8 mouse cellular contexts compared by ENCODE assay signal in genomic region chr19:47537879-47538278, GRCm38 (mm10). TPM values are rescaled to one million over a fixed set of nuclear protein-coding genes. Genes with fewer than 3 reads are reported as not detected.
DNase-seq lines count a peak whose midpoint lies in the region; ATAC-seq lines count a peak whose summit lies in the region.

No protein-coding gene starts in this region.

- WGBS in stomach, embryonic 15.5 days, result 58% methylated on average over 6 of the region's 6 CpGs

- H3K36me3 ChIP-seq in stomach, embryonic 15.5 days, result peaks cover 3% of the 10 kb centered on the region; the same call in 1 of the 2 replicates

- peak; percentile 24 for DNase-seq in cerebellum, adult 11-12 months
- no peak for DNase-seq in cerebellum, postnatal 4 days (ENCODE audit: low spot score in 2 of 2)
- peak; percentile 23 for DNase-seq in heart, postnatal 25 days (ENCODE audit: low spot score)
- DNase-seq in lung, adult 18-20 months, result peak; percentile 45 to 68
- no peak for DNase-seq in layer of hippocampus, postnatal 14 days (ENCODE audit: low spot score in 2 of 2)

- peaks cover 22% of the 10 kb centered on the region for H3K4me1 ChIP-seq in stomach, embryonic 15.5 days

- H3K9me3 ChIP-seq in stomach, embryonic 15.5 days, result no peaks in the 10 kb centered on the region

- peak overlapping the region; percentile 56; the same call in 1 of the 2 replicates for H3K4me3 ChIP-seq in stomach, embryonic 15.5 days (replicated peaks)

- intact Hi-C loops in heart, postnatal 25 days (cut with DNase I), result loop anchor here (1.0 to 10.0 kb wide), 2 partner anchors 41 to 197 kb away; partner anchors contain the start of genes Sfr1 and Slk

- no peaks in the 10 kb centered on the region for H3K27me3 ChIP-seq in stomach, embryonic 15.5 days (replicated peaks)

- H3K27ac ChIP-seq in stomach, embryonic 15.5 days, result peak overlapping the region; percentile 91

- H3K9ac ChIP-seq in stomach, embryonic 15.5 days, result no peak overlapping the region

- H3K4me2 ChIP-seq in stomach, embryonic 15.5 days, result peak overlapping the region; percentile 62

- peak; percentile 5; the same call in 1 of the 2 replicates for ATAC-seq in erythroid progenitor cell, adult 5-6 weeks (replicated peaks; ENCODE audit: low FRiP score, poor library complexity, severe bottlenecking)
- ATAC-seq in stomach, embryonic 15.5 days (ENCODE audit: insufficient read depth, low FRiP score, low read depth), result no peak
- no peak for ATAC-seq in activated CD4-positive, CD25-positive, alpha-beta regulatory T cell, adult 4 months

RNA-seq across cellular contexts. Expression of gene Stn1, which starts 0.6 kb away (rescaled TPM):
- 6.3 and 25.6 TPM in 2 replicates for total RNA-seq in erythroid progenitor cell, adult 5-6 weeks (2015; ENCODE audit: low replicate concordance)
- total RNA-seq in erythroid progenitor cell, adult 5-6 weeks (2017; ENCODE audit: low replicate concordance), result 5.9 and 14.1 TPM in 2 replicates
- 10 to 100 TPM; 17.8 to 18.9 TPM for total RNA-seq in heart, postnatal 25 days (2021)
- 52.7 and 55.8 TPM in 2 replicates for polyA plus RNA-seq in stomach, embryonic 15.5 days (2015; fragmentation: Nextera tagmentation; extraction: Ambion mirVana)
- polyA plus RNA-seq in activated CD4-positive, CD25-positive, alpha-beta regulatory T cell, adult 4 months (2017; shearing (Covaris generic)), result 10 to 100 TPM; 29.5 to 38.1 TPM
- 10 to 100 TPM; 18.5 to 21.1 TPM for total RNA-seq in layer of hippocampus, postnatal 14 days (2021)

RNA-seq across cellular contexts. Expression of gene Slk, which starts 41.6 kb away (rescaled TPM):
- 134 and 154 TPM in 2 replicates for total RNA-seq in erythroid progenitor cell, adult 5-6 weeks (2015; ENCODE audit: low replicate concordance)
- 173 and 201 TPM in 2 replicates for total RNA-seq in erythroid progenitor cell, adult 5-6 weeks (2017; ENCODE audit: low replicate concordance)
- total RNA-seq in heart, postnatal 25 days (2021), result 10 to 100 TPM; 84.7 to 94.1 TPM
- polyA plus RNA-seq in stomach, embryonic 15.5 days (2015; fragmentation: Nextera tagmentation; extraction: Ambion mirVana), result 20.1 TPM in 2 replicates
- 10 to 100 TPM; 15.1 to 16.2 TPM for polyA plus RNA-seq in activated CD4-positive, CD25-positive, alpha-beta regulatory T cell, adult 4 months (2017; shearing (Covaris generic))
- total RNA-seq in layer of hippocampus, postnatal 14 days (2021), result 10 to 100 TPM; 56.5 to 60.7 TPM

Comparison
In these comparisons a context has a peak if more than half of its experiments do, and no peak if none do; other contexts are left out.
1. DNase-seq: peak in cerebellum, adult 11-12 months (single experiment), heart, postnatal 25 days (single experiment) and lung, adult 18-20 months (2 of 2); none in cerebellum, postnatal 4 days (0 of 2) and layer of hippocampus, postnatal 14 days (0 of 2).